Mouse (Mus musculus): ENCODE data around the gene Exosc5.

The Exosc5 gene

GRCm38 (mm10) chr7:25676085-25676781, 17.3 kb downstream of the Exosc5 start:
- peak; percentile 70 for DNase-seq (ENCODE audit: extremely low read depth, insufficient read length, low spot score)

- no peak for DNase-seq (ENCODE audit: extremely low read depth, insufficient read length, low spot score)
These were observed 18.0 kb downstream of the Exosc5 start for GRCm38 (mm10) chr7:25677013-25677412.

DNA sequence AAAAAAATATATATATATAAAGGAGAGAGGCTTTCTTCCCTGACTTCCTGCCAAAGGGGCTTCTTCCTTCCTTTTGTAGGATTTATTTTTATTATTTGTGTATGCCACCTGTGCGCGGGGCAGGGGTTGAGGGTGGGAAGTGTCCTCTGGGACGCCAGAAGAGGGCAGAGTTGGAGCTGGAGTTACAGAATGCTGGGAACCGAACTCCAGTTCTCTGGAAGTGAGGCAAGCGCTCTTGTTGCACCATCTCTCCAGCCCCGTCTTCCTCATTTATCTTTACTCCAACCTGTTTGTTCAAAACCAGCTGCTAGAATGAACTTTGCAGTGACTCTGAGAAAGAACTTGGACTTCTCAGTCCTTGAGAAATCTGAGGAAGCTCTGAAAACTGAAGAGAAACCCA, 21.0 kb downstream of the Exosc5 start:
- DNase-seq (ENCODE audit: extremely low read depth, insufficient read length, low spot score) = no peak

DNA sequence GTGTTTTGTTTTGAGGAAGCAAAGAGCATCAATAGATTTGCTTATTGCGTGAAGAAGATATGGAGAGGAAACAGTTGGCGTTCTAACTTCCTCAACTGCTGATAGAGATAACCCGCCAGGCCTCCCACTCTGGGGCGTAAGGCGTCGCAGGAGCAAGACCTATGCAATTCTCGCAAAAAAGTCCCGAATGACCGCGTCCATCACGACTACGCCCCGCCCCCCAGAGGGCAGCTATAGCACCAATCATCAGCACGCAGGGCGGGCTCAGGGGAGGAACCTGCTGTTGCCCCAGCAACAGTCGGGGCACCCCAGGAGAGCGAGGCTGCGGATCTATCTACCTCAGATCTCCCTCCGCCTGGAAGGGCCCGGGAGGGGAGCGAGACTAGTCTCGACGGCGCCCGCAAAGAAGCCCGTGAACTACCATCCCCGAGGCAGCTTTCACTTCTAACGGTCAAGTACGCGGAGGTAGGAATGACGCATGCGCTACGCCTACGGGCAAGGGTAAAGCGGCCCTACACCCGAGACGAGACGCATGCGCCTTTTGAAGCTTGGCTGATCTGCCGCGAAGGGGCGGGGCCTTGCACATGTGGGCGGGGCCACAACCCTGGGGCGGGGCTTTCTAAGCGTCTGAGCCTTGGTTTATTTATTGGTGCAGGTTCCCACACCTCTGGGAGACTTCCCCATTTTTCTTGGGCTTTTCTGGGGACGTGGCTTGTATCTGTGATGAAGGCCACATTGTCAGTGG, 21.7 kb downstream of the Exosc5 start, which contains the start of gene B9d2:
TSS of gene B9d2 (plus strand) at position 267 of the 745 bp plus-strand sequence.
- DNase-seq (ENCODE audit: extremely low read depth, insufficient read length, low spot score) = peak; percentile 96

- DNase-seq (ENCODE audit: extremely low read depth, insufficient read length, low spot score) = no peak
These were observed 22.6 kb downstream of the Exosc5 start for GRCm38 (mm10) chr7:25681341-25682231.

DNA sequence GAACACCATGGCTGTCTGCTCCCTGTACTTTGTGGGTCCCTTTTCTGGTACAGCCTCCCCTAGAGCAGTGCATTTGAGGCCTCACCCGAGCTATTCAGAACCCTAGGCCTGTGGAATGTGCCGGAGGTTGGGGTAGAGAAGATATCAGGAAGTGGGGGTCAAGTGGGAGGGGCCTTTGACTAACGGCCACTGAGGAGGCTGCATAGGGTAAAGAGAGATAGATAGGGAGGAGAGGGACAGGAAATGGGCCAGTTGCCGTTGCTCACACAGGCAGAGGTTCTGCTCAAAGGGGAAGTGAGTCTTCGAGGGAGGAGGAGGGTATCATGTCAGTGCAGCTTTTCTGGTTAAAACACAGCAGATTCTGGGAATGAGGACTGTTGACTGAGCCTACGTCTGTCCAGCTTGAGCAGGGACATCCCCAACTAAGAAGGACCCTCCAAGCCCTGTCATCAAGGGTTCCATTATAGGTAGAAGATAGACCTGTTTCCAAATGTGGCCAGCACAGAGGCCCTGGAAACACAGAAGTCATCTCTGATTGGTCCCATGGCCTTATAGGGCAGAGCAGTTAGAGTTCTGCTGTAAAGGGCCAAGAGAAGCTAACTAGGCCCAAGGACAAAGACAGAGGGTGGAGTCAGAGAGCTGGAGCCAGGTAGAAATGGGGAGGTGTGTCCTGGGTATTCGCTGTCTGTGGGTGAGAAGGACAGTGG, 24.7 kb downstream of the Exosc5 start:
- no peak for DNase-seq (ENCODE audit: extremely low read depth, insufficient read length, low spot score)

GRCm38 (mm10) chr7:25684659-25685058, 25.7 kb downstream of the Exosc5 start:
- no peak for DNase-seq (ENCODE audit: extremely low read depth, insufficient read length, low spot score)

- no peak for DNase-seq (ENCODE audit: extremely low read depth, insufficient read length, low spot score)
These were observed 27.0 kb downstream of the Exosc5 start for GRCm38 (mm10) chr7:25685926-25686470.

DNA sequence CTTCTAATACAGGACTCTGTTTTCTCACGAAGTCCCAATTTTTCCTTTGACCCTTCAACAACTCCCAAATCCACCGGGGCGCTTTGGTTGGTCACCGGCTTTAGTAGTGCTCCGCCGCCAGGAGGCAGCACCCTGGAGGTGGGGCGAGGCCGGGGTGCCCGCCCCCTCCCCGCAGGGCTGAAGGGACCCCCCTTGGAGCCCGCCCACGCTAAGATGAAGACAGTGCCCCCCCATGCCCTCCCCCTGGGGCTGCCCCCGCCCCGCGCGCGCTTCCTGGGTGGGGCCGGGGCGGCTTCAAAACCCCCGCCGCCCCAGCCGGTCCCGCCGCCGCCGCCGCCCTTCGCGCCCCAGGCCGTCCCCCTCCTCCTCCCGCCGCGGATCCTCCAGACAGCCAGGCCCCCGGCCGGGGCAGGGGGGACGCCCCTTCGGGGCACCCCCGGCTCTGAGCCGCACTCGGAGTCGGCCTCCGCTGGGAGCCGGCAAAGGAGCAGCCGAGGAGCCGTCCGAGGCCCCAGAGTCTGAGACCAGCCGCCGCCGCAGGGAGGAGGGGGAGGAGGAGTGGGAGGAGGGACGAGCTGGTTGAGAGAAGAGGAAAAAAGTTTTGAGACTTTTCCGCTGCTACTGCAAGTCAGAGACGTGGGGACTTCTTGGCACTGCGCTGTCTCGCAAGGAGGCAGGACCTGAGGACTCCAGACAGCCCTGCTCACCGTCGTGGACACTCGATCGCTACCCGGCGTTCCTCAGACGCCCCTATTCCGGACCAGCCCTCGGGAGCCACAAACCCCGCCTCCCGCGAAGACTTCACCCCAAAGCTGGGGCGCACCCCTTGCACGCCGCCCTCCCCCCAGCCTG, 27.9 kb downstream of the Exosc5 start, which contains the start of gene Tgfb1:
TSS of gene Tgfb1 (plus strand) at position 323 of the 852 bp plus-strand sequence.
- DNase-seq (ENCODE audit: extremely low read depth, insufficient read length, low spot score) = peak; percentile 86

DNA sequence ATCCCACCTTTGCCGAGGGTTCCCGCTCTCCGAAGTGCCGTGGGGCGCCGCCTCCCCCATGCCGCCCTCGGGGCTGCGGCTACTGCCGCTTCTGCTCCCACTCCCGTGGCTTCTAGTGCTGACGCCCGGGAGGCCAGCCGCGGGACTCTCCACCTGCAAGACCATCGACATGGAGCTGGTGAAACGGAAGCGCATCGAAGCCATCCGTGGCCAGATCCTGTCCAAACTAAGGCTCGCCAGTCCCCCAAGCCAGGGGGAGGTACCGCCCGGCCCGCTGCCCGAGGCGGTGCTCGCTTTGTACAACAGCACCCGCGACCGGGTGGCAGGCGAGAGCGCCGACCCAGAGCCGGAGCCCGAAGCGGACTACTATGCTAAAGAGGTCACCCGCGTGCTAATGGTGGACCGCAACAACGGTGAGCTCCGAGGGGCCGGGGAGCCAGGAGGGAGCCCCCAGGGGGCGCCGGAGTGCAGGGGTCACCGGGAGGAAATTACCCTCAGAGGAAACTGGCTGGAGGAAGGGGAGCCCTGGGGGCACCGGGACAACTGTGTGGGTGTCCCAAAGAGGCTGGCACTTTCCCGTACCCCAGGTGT, 28.9 kb downstream of the Exosc5 start:
- DNase-seq (ENCODE audit: extremely low read depth, insufficient read length, low spot score) = peak; percentile 73

GRCm38 (mm10) chr7:25688810-25689586, 30.0 kb downstream of the Exosc5 start:
- peak; percentile 94 for DNase-seq (ENCODE audit: extremely low read depth, insufficient read length, low spot score)

DNA sequence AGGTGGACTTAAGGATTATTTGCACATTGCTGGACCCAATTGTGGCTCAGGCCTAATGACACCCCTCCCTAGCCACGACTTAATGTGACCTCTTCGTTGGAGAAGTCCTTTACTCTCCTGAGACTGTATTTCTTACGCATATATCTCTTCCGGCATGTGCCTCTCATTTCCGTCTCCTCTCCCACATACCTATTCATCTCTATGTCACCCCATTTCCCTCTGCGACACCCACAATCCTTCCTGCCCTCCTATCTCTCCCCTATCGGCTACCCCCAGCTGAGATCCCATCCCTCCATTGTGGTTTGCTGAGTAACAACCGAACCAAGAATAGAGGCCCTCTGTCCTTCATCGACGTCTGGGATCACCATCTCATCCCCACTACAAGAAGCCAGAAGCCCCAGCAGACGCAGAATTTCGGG, 30.6 kb downstream of the Exosc5 start:
- DNase-seq (ENCODE audit: extremely low read depth, insufficient read length, low spot score) = no peak

GRCm38 (mm10) chr7:25690051-25690450, 31.1 kb downstream of the Exosc5 start:
- DNase-seq (ENCODE audit: extremely low read depth, insufficient read length, low spot score) = no peak

- no peak for DNase-seq (ENCODE audit: extremely low read depth, insufficient read length, low spot score)
These were observed 35.1 kb downstream of the Exosc5 start for GRCm38 (mm10) chr7:25694104-25694503.

DNA sequence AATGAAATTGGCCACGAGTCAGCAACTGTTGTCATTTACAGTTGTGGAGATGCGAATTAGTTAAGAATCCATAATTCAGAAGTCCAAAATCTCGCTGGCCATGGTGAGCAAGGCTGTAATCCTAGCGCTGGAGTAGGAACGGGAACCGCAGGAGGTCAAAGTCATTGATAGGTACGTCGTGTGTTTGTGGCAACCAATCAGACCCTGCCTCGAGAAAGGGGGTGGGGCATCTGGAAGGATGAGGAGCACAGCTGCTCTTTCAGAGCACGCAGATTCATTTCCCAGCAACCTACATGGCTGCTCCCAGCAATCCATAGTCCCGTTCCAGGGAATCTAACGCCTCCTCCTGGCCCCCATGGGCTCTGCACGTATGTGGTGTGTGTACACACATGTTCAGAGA, 40.9 kb downstream of the Exosc5 start:
- DNase-seq (ENCODE audit: extremely low read depth, insufficient read length, low spot score) = no peak

DNA sequence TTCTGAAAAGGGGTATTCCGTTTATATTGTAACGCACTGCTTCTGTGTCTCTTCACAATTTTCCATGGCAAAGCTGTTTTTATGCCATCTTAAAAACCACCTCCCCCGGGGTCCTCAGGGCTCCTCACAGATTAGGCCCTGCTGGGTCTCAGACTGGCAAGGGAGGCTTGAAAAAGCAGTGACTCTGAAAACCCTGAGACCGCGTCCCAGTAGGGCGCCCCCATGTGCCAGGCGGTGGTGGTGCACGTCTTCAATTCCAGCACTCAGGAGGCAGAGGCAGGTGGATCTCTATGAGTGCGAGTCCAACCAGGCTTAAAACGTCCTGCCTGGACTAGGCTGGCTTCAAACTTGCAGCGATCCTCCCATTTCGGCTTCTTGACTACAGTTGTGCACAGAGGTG, 41.8 kb downstream of the Exosc5 start:
- DNase-seq (ENCODE audit: extremely low read depth, insufficient read length, low spot score) = no peak

DNA sequence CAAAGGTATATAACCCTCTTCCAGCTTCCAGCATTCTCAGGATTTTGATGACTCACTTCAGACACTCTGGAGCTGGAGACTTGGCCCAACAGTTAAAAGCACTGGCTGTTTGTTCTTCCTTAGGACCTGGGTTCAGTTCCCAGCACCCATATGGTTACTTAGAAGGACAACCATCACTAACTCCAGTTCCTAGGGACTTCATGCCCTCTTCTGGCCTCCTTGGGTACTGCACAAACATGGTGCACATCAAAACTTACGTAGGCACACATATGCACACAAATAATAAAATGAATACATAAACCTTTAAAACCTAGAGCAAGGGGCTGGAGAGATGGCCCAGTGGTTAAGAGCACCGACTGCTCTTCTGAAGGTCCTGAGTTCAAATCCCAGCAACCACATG, 43.4 kb downstream of the Exosc5 start:
- DNase-seq (ENCODE audit: extremely low read depth, insufficient read length, low spot score) = no peak
